Mouse (Mus musculus): ENCODE measurements around the gene Fgfr2.

Fgfr2 gene

GRCm38 (mm10) chr7:132162254-132162653 lies 960.9 kb downstream of the Fgfr2 start:
- in situ Hi-C loops (cut with MboI, MseI): no loop called here

- in situ Hi-C loops (cut with MboI, MseI): no loop called here
These were observed 964.7 kb downstream of the Fgfr2 start for GRCm38 (mm10) chr7:132158321-132159025.

GRCm38 (mm10) chr7:132154368-132154961 lies 968.7 kb downstream of the Fgfr2 start, which contains the start of gene Cpxm2:
Gene Cpxm2 (minus strand): TSS chr7:132154739.
- in situ Hi-C loops (cut with MboI, MseI): no loop called here

- in situ Hi-C loops (cut with MboI, MseI): no loop called here
These were observed 969.4 kb downstream of the Fgfr2 start for GRCm38 (mm10) chr7:132153725-132154147.

GRCm38 (mm10) chr7:132145227-132145800 lies 977.8 kb downstream of the Fgfr2 start:
- in situ Hi-C loops (cut with MboI, MseI): no loop called here

- in situ Hi-C loops (cut with MboI, MseI): no loop called here
These were observed 994.5 kb downstream of the Fgfr2 start for GRCm38 (mm10) chr7:132128687-132129086.

GRCm38 (mm10) chr7:132124948-132125347 lies 998.2 kb downstream of the Fgfr2 start:
- in situ Hi-C loops (cut with MboI, MseI): no loop called here

GRCm38 (mm10) chr7:132123211-132123610 lies 999.9 kb downstream of the Fgfr2 start:
- in situ Hi-C loops (cut with MboI, MseI): no loop called here

GRCm38 (mm10) chr7:132119817-132120216 lies 1003.3 kb downstream of the Fgfr2 start:
- in situ Hi-C loops (cut with MboI, MseI): no loop called here

- in situ Hi-C loops (cut with MboI, MseI): no loop called here
These were observed 1011.4 kb downstream of the Fgfr2 start for GRCm38 (mm10) chr7:132111770-132112169.

GRCm38 (mm10) chr7:132110308-132110707 lies 1012.8 kb downstream of the Fgfr2 start:
- in situ Hi-C loops (cut with MboI, MseI): no loop called here

- in situ Hi-C loops (cut with MboI, MseI): no loop called here
These were observed 1016.3 kb downstream of the Fgfr2 start for GRCm38 (mm10) chr7:132106891-132107290.

GRCm38 (mm10) chr7:132105326-132105725 lies 1017.8 kb downstream of the Fgfr2 start:
- in situ Hi-C loops (cut with MboI, MseI): no loop called here

GRCm38 (mm10) chr7:132098441-132098840 lies 1024.7 kb downstream of the Fgfr2 start:
- in situ Hi-C loops (cut with MboI, MseI): no loop called here

GRCm38 (mm10) chr7:132094666-132095065 lies 1028.5 kb downstream of the Fgfr2 start:
- in situ Hi-C loops (cut with MboI, MseI): no loop called here

- in situ Hi-C loops (cut with MboI, MseI): no loop called here
These were observed 1031.6 kb downstream of the Fgfr2 start for GRCm38 (mm10) chr7:132091551-132091950.

- in situ Hi-C loops (cut with MboI, MseI): loop anchor here (10.0 kb wide), 1 partner anchor 1716 kb away; no protein-coding TSS in a partner anchor
These were observed 1034.5 kb downstream of the Fgfr2 start for GRCm38 (mm10) chr7:132088606-132089005.

GRCm38 (mm10) chr7:132088181-132088580 lies 1035.0 kb downstream of the Fgfr2 start:
- in situ Hi-C loops (cut with MboI, MseI): loop anchor here (10.0 kb wide), 1 partner anchor 1717 kb away; no protein-coding TSS in a partner anchor

- in situ Hi-C loops (cut with MboI, MseI): no loop called here
These were observed 1047.3 kb downstream of the Fgfr2 start for GRCm38 (mm10) chr7:132075825-132076224.

GRCm38 (mm10) chr7:132074503-132074902 lies 1048.6 kb downstream of the Fgfr2 start:
- in situ Hi-C loops (cut with MboI, MseI): no loop called here

GRCm38 (mm10) chr7:132070877-132071625 lies 1052.1 kb downstream of the Fgfr2 start:
- in situ Hi-C loops (cut with MboI, MseI): no loop called here

GRCm38 (mm10) chr7:132067951-132068350 lies 1055.2 kb downstream of the Fgfr2 start:
- in situ Hi-C loops (cut with MboI, MseI): no loop called here
